Mouse (Mus musculus) C2C12 (cell line): ENCODE measurements around the gene Nsf. TPM values are rescaled to one million over a fixed set of nuclear protein-coding genes. Genes with fewer than 3 reads are reported as not detected.
A peak's percentile ranks its signal among the peaks of the same experiment; 100 is the strongest.

ENCODE experiments used
- H3K27me3 ChIP-seq: one replicate; pipeline ENCODE4 v1.6.1; 2011; ENCODE audit not compliant: control insufficient read depth, insufficient read depth, insufficient read length
- H3K36me3 ChIP-seq: one replicate; pipeline ENCODE4 v1.6.1; 2011; ENCODE audit not compliant: control insufficient read depth, insufficient read depth
- H3K4me3 ChIP-seq: one replicate; pipeline ENCODE4 v1.5.1; 2011; ENCODE audit warnings: mild to moderate bottlenecking, control low read depth; ENCODE audit not compliant: poor library complexity, insufficient read depth, severe bottlenecking
- H3K79me2 ChIP-seq: one replicate; pipeline ENCODE4 v1.6.1; 2011; ENCODE audit not compliant: control insufficient read depth, insufficient read depth
- H3K79me3 ChIP-seq: one replicate; pipeline ENCODE4 v1.6.1; 2011; ENCODE audit warnings: low read depth, control low read depth
- H3ac ChIP-seq: one replicate; pipeline ENCODE3; 2011; ENCODE audit warnings: low read depth; ENCODE audit not compliant: control insufficient read depth, insufficient read length
- CEBPB ChIP-seq: IDR thresholded peaks from one replicate; pipeline ENCODE4 v1.6.1; 2011; ENCODE audit warnings: low read depth, mild to moderate bottlenecking, control low read depth, moderate library complexity
- CTCF ChIP-seq: IDR thresholded peaks from one replicate; pipeline ENCODE4 v1.5.1; 2011; ENCODE audit not compliant: control insufficient read depth, insufficient read depth, insufficient read length
- FOSL1 ChIP-seq: IDR thresholded peaks from one replicate; pipeline ENCODE4 v1.8.0; 2011; ENCODE audit warnings: mild to moderate bottlenecking, low read length; ENCODE audit not compliant: poor library complexity, insufficient read depth, severe bottlenecking
- MAX ChIP-seq: IDR thresholded peaks from one replicate; pipeline ENCODE4 v1.6.1; 2011; ENCODE audit warnings: mild to moderate bottlenecking, control low read depth
- MYOD1 ChIP-seq: IDR thresholded peaks from one replicate; pipeline ENCODE4 v1.6.1; 2011; ENCODE audit warnings: low read depth; ENCODE audit not compliant: control insufficient read depth, insufficient read length
- MYOG ChIP-seq: IDR thresholded peaks from one replicate; pipeline ENCODE4 v1.6.1; 2011; ENCODE audit not compliant: control insufficient read depth, insufficient read length; ENCODE audit errors: extremely low read depth
- USF1 ChIP-seq: IDR thresholded peaks from one replicate; pipeline ENCODE4 v1.6.1; 2011; ENCODE audit warnings: low read depth, mild to moderate bottlenecking, control low read depth, moderate library complexity
- polyA plus RNA-seq: library from polyadenylated mRNA; unstranded; fragments of >200 nt; fragmentation: generic; extraction: Trizol; gene quantifications from one replicate; pipeline ENCODE4 v1.2.1, GENCODE M21; 2012; ENCODE audit warnings: missing spikeins

Nsf gene
- polyA plus RNA-seq, 1 experiment = 25.1 TPM

DNA sequence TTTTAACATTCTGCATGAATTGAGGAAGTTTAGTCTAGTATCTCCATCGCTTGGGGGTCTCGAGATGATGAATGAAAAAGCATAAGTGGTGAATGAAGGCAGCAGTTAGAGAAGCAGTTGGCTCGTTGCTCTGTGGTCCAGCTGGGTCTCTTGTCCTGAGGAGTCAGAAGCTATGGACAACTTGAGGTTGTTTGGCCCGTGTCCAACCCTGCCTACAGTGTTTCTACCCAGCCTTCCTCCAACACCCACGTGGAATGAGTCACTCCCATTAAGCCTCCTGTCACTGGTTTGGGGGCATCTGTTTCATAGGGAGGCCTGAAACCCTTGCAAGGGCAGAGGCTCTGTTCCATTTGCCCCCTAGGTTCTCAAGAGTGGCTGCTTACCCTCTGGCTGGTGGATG, 163.9 kb downstream of the Nsf start:
- Histone ChIP-seq H3ac (no peak overlapping the region), H3K27me3 (peaks cover 20% of the 10 kb centered on the region), H3K79me2 (no peaks in the 10 kb centered on the region), H3K79me3 (no peaks in the 10 kb centered on the region), H3K36me3 (no peaks in the 10 kb centered on the region), H3K4me3 (no peak overlapping the region)
- no peak for TF ChIP-seq MYOG
- TF ChIP-seq MAX = peak; percentile 49

- no peaks in the 10 kb centered on the region for H3K79me3 ChIP-seq
- peaks cover 36% of the 10 kb centered on the region for H3K27me3 ChIP-seq
Measured at GRCm38 (mm10) chr11:103780152-103780551, 173.7 kb downstream of the Nsf start.

GRCm38 (mm10) chr11:103774228-103774530, 179.7 kb downstream of the Nsf start:
- no peaks in the 10 kb centered on the region for H3K79me3 ChIP-seq
- H3ac ChIP-seq = no peak overlapping the region
- H3K27me3 ChIP-seq = peaks cover 82% of the 10 kb centered on the region
- H3K4me3 ChIP-seq = no peak overlapping the region
- no peaks in the 10 kb centered on the region for H3K79me2 ChIP-seq
- no peaks in the 10 kb centered on the region for H3K36me3 ChIP-seq
- TF ChIP-seq CEBPB (no peak), FOSL1 (no peak), MYOG (no peak), MAX (no peak), USF1 (no peak), MYOD1 (no peak), CTCF (no peak)

More at GRCm38 (mm10) chr11:103780152-103780551, 173.7 kb downstream of the Nsf start:
- TF ChIP-seq CTCF = no peak
- no peak for TF ChIP-seq USF1
- TF ChIP-seq MYOG = no peak
- no peak for TF ChIP-seq CEBPB
- no peak for TF ChIP-seq FOSL1
- no peak for TF ChIP-seq MAX
- no peak for TF ChIP-seq MYOD1
- H3K4me3 ChIP-seq = no peak overlapping the region
- no peaks in the 10 kb centered on the region for H3K36me3 ChIP-seq
- H3ac ChIP-seq = no peak overlapping the region
- no peaks in the 10 kb centered on the region for H3K79me2 ChIP-seq

DNA sequence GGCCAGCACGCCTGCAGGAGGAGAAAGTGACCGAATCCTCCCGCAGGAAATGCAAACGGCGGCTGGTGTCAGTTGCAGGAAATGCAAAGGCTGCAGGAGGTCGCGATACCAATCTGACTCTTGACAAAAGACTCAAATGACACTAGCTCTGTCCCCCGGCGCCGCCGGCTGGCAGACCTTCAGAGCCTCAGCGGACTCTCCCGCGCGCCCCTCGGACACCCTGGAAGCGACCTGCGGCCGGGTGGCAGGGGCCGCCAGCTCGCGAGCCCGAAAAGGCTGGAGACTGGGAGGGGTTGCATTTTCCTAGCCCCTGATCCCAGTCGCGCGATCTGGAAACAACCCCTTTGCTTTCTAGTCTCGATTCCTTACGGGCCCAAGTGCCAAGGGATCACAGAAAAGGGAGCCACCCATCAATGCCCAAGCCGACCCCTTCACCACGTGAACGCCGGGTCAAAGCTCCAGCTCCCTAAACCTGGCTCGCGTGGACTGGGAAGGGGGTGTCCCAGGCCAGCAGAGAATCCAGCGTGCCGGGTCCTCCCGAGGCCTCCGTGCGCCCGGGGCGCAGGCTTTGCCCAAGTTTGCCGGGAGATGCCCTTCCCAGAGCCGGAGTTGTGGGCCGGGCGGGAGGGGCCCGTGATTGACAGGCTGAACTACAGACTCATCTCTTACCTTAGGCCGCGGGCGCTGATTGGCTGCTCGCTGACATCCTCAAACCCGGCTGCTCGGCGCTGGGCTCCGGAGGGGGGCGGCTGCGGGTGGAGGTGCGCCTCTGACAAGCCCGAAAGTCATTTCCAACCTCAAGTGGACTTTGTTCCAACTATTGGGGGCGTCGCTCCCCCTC, 180.2 kb downstream of the Nsf start, which contains the start of gene Wnt3:
TSS of gene Wnt3 (plus strand) at position 764 of the 841 bp plus-strand sequence.
- Histone ChIP-seq H3ac (no peak within 1 kb of the TSS), H3K4me3 (no peak within 1 kb of the TSS), H3K36me3 (no peaks in the 10 kb centered on the region), H3K27me3 (peaks cover 88% of the 10 kb centered on the region), H3K79me3 (no peaks in the 10 kb centered on the region), H3K79me2 (no peaks in the 10 kb centered on the region)
- TF ChIP-seq MYOD1 = no peak
- TF ChIP-seq MAX = no peak
- TF ChIP-seq MYOG = no peak
- TF ChIP-seq CEBPB = no peak
- TF ChIP-seq USF1 = no peak
- TF ChIP-seq CTCF = no peak
- no peak for TF ChIP-seq FOSL1

- TF ChIP-seq MAX = no peak
- TF ChIP-seq FOSL1 = no peak
- no peak for TF ChIP-seq CEBPB
- TF ChIP-seq CTCF = no peak
- no peak for TF ChIP-seq USF1
- TF ChIP-seq MYOG = no peak
- no peak for TF ChIP-seq MYOD1
- Histone ChIP-seq H3K79me2 (no peaks in the 10 kb centered on the region), H3K79me3 (no peaks in the 10 kb centered on the region), H3K27me3 (peaks cover 92% of the 10 kb centered on the region), H3K4me3 (no peak overlapping the region), H3ac (no peak overlapping the region), H3K36me3 (no peaks in the 10 kb centered on the region)
Measured at GRCm38 (mm10) chr11:103772505-103773386, 181.1 kb downstream of the Nsf start.

Other genes with a start within 250 kb of the Nsf start
- not detected for gene Wnt9b, start 204.2 kb downstream of the Nsf start, polyA plus RNA-seq
- gene Wnt3, start 179.9 kb downstream of the Nsf start, polyA plus RNA-seq = 0.01 TPM
- gene Arf2, start 12.7 kb upstream of the Nsf start, polyA plus RNA-seq = 27.9 TPM
- gene Crhr1, start 178.8 kb upstream of the Nsf start, polyA plus RNA-seq = not detected
- gene Sppl2c, start 232.3 kb upstream of the Nsf start, polyA plus RNA-seq = not detected